Mouse (Mus musculus) cortical plate, adult 2 months (tissue): Measurements from ENCODE around the gene Rnf213.

Experiments used
- CTCF ChIP-seq: fragments of 200-500 bp; IDR thresholded peaks from 2 replicates; pipeline ENCODE4 v1.5.1; 2011; ENCODE audit warnings: mild to moderate bottlenecking, control low read depth, low read length; ENCODE audit not compliant: insufficient read depth; ENCODE audit errors: extremely low read depth
- POLR2A ChIP-seq: fragments of 200-500 bp; IDR thresholded peaks from 2 replicates; pipeline ENCODE4 v1.6.1; 2011; ENCODE audit warnings: mild to moderate bottlenecking, low read length, control low read depth; ENCODE audit not compliant: insufficient read depth; ENCODE audit errors: extremely low read depth

- TF ChIP-seq CTCF (no peak), POLR2A (no peak)
These were observed 38.0 kb upstream of the Rnf213 start for GRCm38 (mm10) chr11:119354798-119355442.
